Mouse (Mus musculus) layer of hippocampus, adult 2 months (tissue): ENCODE data around the gene Foxe1. TPM values are rescaled to one million over a fixed set of nuclear protein-coding genes. Genes with fewer than 3 reads are reported as not detected.

Experiments used
- DNase-seq, 2 experiments: peaks; one replicate each; pipeline ENCODE4 v3.0.0; 2022; ENCODE audit warnings: low spot score in 2 of 2
- H3K27ac ChIP-seq: fragments of 200-600 bp; 2 replicates; pipeline ENCODE4 v1.8.1; 2022
- H3K4me3 ChIP-seq: fragments of 200-600 bp; 2 replicates; pipeline ENCODE4 v1.8.1; 2022; ENCODE audit warnings: mild to moderate bottlenecking
- CTCF ChIP-seq: fragments of 200-600 bp; conservative IDR thresholded peaks from 2 replicates; pipeline ENCODE4 v1.8.1; 2022; ENCODE audit warnings: antibody characterized with exemption, mild to moderate bottlenecking, moderate library complexity
- total RNA-seq, 2 experiments: library from RNA; stranded (reverse); gene quantifications; 2 replicates each; pipeline ENCODE4 v1.2.3; 2021

Foxe1 gene
- total RNA-seq, 2 experiments from 2014 or later = not detected

DNA sequence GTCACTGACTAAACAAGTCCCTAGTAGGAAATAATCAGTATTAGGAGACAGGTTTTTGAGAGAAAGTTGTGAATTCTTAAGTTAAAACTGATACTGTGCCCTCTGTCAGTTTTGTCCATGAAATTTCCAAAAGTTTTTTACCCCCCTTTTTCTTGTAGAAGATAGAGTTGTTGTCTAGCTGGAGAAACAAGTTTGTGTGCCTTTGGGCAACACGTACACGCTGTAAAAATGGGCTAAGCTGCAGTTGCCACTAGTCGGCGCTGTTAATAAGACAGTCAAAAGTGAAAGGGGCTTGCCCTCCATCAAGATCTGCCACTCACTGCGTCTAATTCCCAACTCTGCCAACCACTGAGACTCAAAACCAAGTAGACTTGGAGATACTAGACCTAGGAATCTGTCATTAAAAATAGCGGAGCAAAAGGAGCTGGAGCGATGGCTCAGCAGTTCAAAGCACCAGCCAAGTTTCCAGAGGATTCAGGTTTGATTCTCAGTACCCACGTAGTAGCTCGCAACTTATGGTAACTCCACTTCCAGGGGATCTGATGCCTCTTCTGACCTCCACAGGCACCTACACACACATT, 47.1 kb downstream of the Foxe1 start:
- H3K4me3 ChIP-seq = peak overlapping the region; percentile 23
- peak; percentile 93 for TF ChIP-seq CTCF
- DNase-seq = peak; percentile 68 to 73
- no peak overlapping the region for H3K27ac ChIP-seq

- TF ChIP-seq CTCF = no peak
- no peak for DNase-seq
- Histone ChIP-seq H3K27ac (no peak overlapping the region), H3K4me3 (no peak overlapping the region)
Measured at GRCm38 (mm10) chr4:46394388-46394787, 51.0 kb downstream of the Foxe1 start.

DNA sequence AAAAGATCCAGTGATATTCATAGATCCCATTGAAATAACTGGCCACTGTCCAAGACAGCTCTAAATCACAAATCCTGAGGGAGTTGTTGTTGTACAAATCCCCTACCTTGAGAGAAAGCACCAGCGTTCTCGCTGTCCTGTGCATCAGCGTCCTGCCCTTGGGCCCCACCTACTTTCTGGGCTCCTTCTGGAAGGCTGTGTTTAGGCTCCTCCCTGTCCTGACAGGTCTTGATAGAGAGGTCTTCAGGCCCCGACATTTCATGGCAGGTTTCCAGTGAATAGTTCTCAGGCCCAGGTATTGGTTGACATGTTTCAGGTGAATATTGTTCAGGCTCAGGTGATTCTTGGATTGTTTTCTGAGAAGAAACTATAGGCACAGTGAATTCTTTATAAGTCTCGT, 52.3 kb downstream of the Foxe1 start:
- no peak for TF ChIP-seq CTCF
- DNase-seq = no peak

More for the DNA sequence above, 52.3 kb downstream of the Foxe1 start:
- Histone ChIP-seq H3K27ac (no peak overlapping the region), H3K4me3 (no peak overlapping the region)

Other genes with a start within 250 kb of the Foxe1 start
- gene Ncbp1, start 205.0 kb upstream of the Foxe1 start, total RNA-seq = 10 to 100 TPM; 57.1 to 57.2 TPM
- 10 to 100 TPM; 15.6 to 18.8 TPM for gene Tstd2, start 204.9 kb upstream of the Foxe1 start, total RNA-seq
- gene Xpa, start 147.3 kb upstream of the Foxe1 start, total RNA-seq = 10 to 100 TPM; 15.5 to 19.0 TPM
- 1 to 10 TPM; 4.6 to 4.8 TPM for gene Trmo, start 45.8 kb downstream of the Foxe1 start, total RNA-seq
- not detected for gene Hemgn, start 69.9 kb downstream of the Foxe1 start, total RNA-seq
- gene Anp32b, start 107.3 kb downstream of the Foxe1 start, total RNA-seq = 10 to 100 TPM; 54.4 to 56.5 TPM
- gene Nans, start 145.6 kb downstream of the Foxe1 start, total RNA-seq = 10 to 100 TPM; 17.5 to 20.1 TPM
- gene Trim14, start 192.5 kb downstream of the Foxe1 start, total RNA-seq = 1 to 10 TPM in 1 of 2 experiments, under 1 TPM in 1; 0.93 to 1.2 TPM